Mouse (Mus musculus) heart, embryonic 16.5 days (tissue): ENCODE results near the gene Elmsan1. TPM values are rescaled to one million over a fixed set of nuclear protein-coding genes. Genes with fewer than 3 reads are reported as not detected.

Experiments used
- ATAC-seq: fragments of 200-750 bp; cut with Nextera tagmentation; replicated peaks from 2 replicates; pipeline ENCODE4 v1.8.0; 2017; ENCODE audit warnings: moderate number of reproducible peaks; ENCODE audit not compliant: insufficient read depth, low FRiP score; ENCODE audit errors: extremely low read depth
- H3K27ac ChIP-seq: fragments of 300-500 bp; sonication (generic); 2 replicates; pipeline ENCODE4 v1.5.1; 2014; ENCODE audit warnings: mild to moderate bottlenecking, low read length, control low read depth, moderate library complexity
- H3K27me3 ChIP-seq: fragments of 300-500 bp; sonication (generic); 2 replicates; pipeline ENCODE4 v1.6.1; 2014; ENCODE audit warnings: low read length, mixed read lengths; ENCODE audit not compliant: control insufficient read depth, insufficient read depth
- H3K36me3 ChIP-seq: fragments of 300-500 bp; sonication (generic); 2 replicates; pipeline ENCODE4 v1.6.1; 2014; ENCODE audit not compliant: control insufficient read depth, insufficient read depth
- H3K4me1 ChIP-seq: fragments of 300-500 bp; sonication (generic); 2 replicates; pipeline ENCODE4 v1.6.1; 2014; ENCODE audit warnings: low read length, mixed read lengths; ENCODE audit not compliant: control insufficient read depth, insufficient read depth
- H3K4me2 ChIP-seq: fragments of 300-500 bp; sonication (generic); 2 replicates; pipeline ENCODE4 v1.6.1; 2014; ENCODE audit warnings: low read depth, mild to moderate bottlenecking, control low read depth, low read length
- H3K4me3 ChIP-seq: fragments of 300-500 bp; sonication (generic); 2 replicates; pipeline ENCODE4 v1.5.1; 2014; ENCODE audit warnings: mild to moderate bottlenecking, control low read depth, low read length
- H3K9ac ChIP-seq: fragments of 300-500 bp; sonication (generic); 2 replicates; pipeline ENCODE4 v1.6.1; 2014; ENCODE audit warnings: low read length, control low read depth
- H3K9me3 ChIP-seq: fragments of 300-500 bp; sonication (generic); replicated peaks from 2 replicates; pipeline ENCODE4 v1.6.1; 2016; ENCODE audit warnings: low read length; ENCODE audit not compliant: control insufficient read depth
- WGBS: fragments of 180-500 bp; shearing (Covaris S2); extraction: QIAGEN DNeasy Blood & Tissue Kit; methylation state at CpG from one replicate; pipeline ENCODE4 v1.1.7; 2014; 5-methylcytosine and 5-hydroxymethylcytosine counted together
- polyA plus RNA-seq: library from polyadenylated mRNA; unstranded; fragments of >200 nt; fragmentation: Nextera tagmentation; extraction: Ambion mirVana; gene quantifications from 2 replicates; pipeline ENCODE4 v1.2.1, GENCODE M21; 2015

Gene Elmsan1
- polyA plus RNA-seq, 1 experiment from 2014 or later = 7.1 TPM

DNA sequence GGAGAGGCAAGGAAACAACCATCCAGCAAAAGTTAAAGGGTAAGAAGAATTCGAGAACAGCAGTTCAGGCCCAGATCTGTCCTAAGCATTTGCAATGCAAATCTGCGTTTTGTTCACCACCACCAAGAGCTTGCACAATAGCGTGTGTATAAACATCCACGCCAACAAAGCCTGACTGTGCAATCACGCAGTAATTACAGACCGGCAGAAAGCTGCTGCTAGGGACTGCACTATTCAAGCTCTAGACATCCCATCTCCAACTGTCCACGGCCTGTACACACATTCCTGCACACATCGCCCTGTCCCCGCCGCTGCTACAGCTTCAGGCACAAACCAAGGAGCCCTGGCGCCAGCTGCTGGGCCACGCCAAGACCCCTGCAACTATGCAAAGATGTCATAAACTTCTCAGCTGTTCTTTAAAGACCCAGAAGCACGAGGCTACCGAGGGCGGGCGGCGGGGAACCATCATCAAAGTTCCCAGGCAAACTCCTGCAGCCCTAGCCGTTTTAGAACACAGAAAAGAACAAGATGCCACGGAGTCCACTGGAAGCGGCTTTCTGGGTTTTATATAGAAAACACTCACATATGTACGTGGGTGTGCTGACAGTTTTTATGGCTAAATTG lies 1.1 kb downstream of the Elmsan1 start:
- WGBS = 5% methylated on average over 21 of the region's 21 CpGs
- Histone ChIP-seq H3K27ac (peak overlapping the region; percentile 94), H3K27me3 (no peaks in the 10 kb centered on the region), H3K4me3 (peak overlapping the region; percentile 96), H3K4me1 (peaks cover 48% of the 10 kb centered on the region), H3K4me2 (peak overlapping the region; percentile 90), H3K9me3 (no peaks in the 10 kb centered on the region), H3K36me3 (0 out of 2 replicates have a peak, but pooled peaks cover 2% of the 10 kb centered on the region), H3K9ac (peak overlapping the region; percentile 98)
- no peak for ATAC-seq

GRCm38 (mm10) chr12:84217111-84217507 lies 1.6 kb downstream of the Elmsan1 start:
- Histone ChIP-seq H3K27me3 (no peaks in the 10 kb centered on the region), H3K4me1 (peaks cover 49% of the 10 kb centered on the region), H3K27ac (peak overlapping the region; percentile 94), H3K4me2 (peak overlapping the region; percentile 90), H3K9ac (peak overlapping the region; percentile 98; the same call in 1 of the 2 replicates), H3K4me3 (peak overlapping the region; percentile 96), H3K36me3 (0 out of 2 replicates have a peak, but pooled peaks cover 2% of the 10 kb centered on the region), H3K9me3 (no peaks in the 10 kb centered on the region)
- no peak for ATAC-seq
- 30% methylated on average over 4 of the region's 4 CpGs for WGBS

DNA sequence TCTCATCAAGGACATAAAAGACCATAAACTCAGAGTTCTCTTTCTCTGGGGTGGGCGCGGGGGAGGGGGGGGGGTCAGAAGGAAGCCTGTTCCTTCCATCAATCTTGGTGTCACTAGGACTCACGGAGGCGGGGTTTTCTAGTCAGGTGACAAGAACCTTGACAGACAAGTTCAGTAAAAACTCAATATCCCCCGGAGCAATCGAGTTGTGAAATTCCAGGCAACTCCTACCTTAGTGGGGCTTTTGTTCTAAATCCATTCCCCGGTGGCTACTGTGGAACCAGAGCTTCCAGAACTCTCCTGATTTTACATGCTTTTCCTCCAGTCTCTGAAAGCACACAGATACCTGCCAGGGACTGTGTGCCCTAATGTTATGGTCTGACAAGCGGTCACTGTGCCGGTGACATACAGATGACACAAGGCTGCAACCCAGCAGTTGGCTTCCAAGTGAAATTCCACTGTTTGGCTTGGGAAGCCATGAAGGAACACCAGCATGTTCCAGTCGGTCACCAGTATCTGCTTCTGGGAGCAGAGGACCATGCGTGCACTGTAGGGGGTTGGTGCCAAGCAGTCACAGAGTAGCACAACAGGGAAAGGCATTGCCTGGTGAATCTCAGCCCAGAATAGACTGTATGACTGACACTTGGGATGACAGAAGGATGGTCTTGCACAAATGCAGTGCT lies 2.8 kb downstream of the Elmsan1 start:
- 68% methylated on average over 11 of the region's 11 CpGs for WGBS
- Histone ChIP-seq H3K4me2 (no peak overlapping the region), H3K9me3 (no peaks in the 10 kb centered on the region), H3K4me3 (no peak overlapping the region), H3K36me3 (0 out of 2 replicates have a peak, but pooled peaks cover 2% of the 10 kb centered on the region), H3K9ac (peak overlapping the region; percentile 9; the same call in 1 of the 2 replicates), H3K27ac (0 out of 2 replicates have a peak overlapping the region, but pooled peaks have one; percentile 2), H3K4me1 (peaks cover 59% of the 10 kb centered on the region), H3K27me3 (no peaks in the 10 kb centered on the region)
- ATAC-seq = no peak

GRCm38 (mm10) chr12:84214495-84215175 lies 4.0 kb downstream of the Elmsan1 start:
- 39% methylated on average over 14 of the region's 14 CpGs for WGBS
- Histone ChIP-seq H3K4me3 (no peak overlapping the region), H3K4me1 (peaks cover 63% of the 10 kb centered on the region), H3K4me2 (no peak overlapping the region), H3K9ac (peak overlapping the region; percentile 1; the same call in 1 of the 2 replicates), H3K27ac (peak overlapping the region; percentile 65), H3K9me3 (no peaks in the 10 kb centered on the region), H3K27me3 (no peaks in the 10 kb centered on the region), H3K36me3 (0 out of 2 replicates have a peak, but pooled peaks cover 2% of the 10 kb centered on the region)
- ATAC-seq = no peak

DNA sequence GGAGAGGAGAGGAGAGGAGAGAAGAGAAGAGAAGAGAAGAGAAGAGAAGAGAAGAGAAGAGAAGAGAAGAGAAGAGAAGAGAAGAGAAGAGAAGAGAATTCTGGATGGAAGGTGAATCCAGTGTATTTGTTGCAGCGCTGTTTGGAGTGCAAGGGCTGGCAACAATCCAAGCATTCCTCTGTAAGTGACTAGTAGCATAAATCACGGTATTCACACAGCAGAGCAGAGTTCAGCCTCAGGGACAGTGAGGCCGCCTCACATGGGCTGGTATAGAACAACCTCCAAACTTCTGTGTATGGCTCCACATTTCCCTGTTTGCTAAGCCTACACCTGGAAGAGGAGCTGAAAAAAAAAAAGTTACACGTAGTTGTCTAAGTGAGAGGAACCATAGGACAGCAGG lies 6.4 kb downstream of the Elmsan1 start:
- Histone ChIP-seq H3K27me3 (no peaks in the 10 kb centered on the region), H3K9ac (no peak overlapping the region), H3K4me2 (0 out of 2 replicates have a peak overlapping the region, but pooled peaks have one; percentile 10), H3K4me3 (no peak overlapping the region), H3K9me3 (no peaks in the 10 kb centered on the region), H3K4me1 (peaks cover 68% of the 10 kb centered on the region), H3K27ac (peak overlapping the region; percentile 37), H3K36me3 (0 out of 2 replicates have a peak, but pooled peaks cover 2% of the 10 kb centered on the region)
- WGBS = 28% methylated on average over 4 of the region's 4 CpGs
- 0 out of 2 replicates have a peak, but pooled peaks have one; percentile 49 for ATAC-seq

DNA sequence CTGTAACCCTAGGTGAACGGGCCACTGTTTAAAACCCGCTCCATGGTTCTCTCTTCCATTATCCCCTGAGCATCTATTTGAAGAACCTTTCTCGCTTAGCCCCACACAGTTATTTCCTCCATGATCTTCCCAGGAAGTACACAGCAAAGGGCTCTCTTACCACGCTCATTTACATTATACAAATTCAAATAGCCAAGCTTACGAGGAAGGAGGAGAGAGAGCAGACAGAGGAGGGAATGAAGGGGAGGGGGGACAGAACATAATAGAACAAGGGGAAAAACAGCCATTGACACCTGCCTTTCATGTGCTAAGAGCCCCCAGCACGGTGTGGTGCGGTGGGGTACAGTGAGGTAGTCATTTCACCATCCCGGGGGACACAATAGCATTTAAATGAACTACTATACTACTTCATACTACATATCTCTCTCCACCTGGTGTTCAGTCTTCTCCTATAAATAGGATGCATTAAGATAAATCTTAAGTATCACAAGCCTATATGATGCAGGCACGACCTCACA lies 7.6 kb downstream of the Elmsan1 start:
- ATAC-seq = no peak
- Histone ChIP-seq H3K9ac (no peak overlapping the region), H3K27me3 (no peaks in the 10 kb centered on the region), H3K4me2 (no peak overlapping the region), H3K36me3 (0 out of 2 replicates have a peak, but pooled peaks cover 2% of the 10 kb centered on the region), H3K9me3 (no peaks in the 10 kb centered on the region), H3K4me1 (peaks cover 69% of the 10 kb centered on the region), H3K27ac (no peak overlapping the region), H3K4me3 (no peak overlapping the region)
- 80% methylated on average over 9 of the region's 9 CpGs for WGBS

DNA sequence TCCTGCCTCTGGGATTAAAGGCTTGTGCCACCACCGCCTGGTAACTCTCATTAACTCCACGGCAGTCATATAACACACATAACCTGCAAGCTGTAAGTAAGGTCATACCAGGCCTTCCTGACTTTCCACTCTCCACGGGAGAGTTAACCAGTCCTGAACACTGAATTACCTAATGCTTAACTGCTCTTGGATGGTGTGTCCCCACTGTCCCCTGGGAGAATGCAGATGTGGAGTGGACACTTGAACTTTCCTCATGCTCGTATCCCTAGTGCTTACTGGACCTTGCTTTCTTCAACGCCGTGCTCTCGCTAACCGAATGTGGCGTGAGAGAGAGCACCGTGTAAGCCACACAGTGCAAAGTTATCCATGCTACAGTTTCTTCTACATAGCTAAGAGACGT lies 8.4 kb downstream of the Elmsan1 start:
- no peak for ATAC-seq
- Histone ChIP-seq H3K9me3 (no peaks in the 10 kb centered on the region), H3K27me3 (no peaks in the 10 kb centered on the region), H3K4me2 (no peak overlapping the region), H3K9ac (no peak overlapping the region), H3K4me1 (peaks cover 65% of the 10 kb centered on the region), H3K4me3 (no peak overlapping the region), H3K27ac (no peak overlapping the region), H3K36me3 (0 out of 2 replicates have a peak, but pooled peaks cover 2% of the 10 kb centered on the region)
- 78% methylated on average over 11 of the region's 11 CpGs for WGBS

GRCm38 (mm10) chr12:84209093-84209492 lies 9.6 kb downstream of the Elmsan1 start:
- H3K9ac ChIP-seq = no peak overlapping the region
- WGBS = 77% methylated on average over 11 of the region's 11 CpGs
- no peak overlapping the region for H3K27ac ChIP-seq
- H3K4me2 ChIP-seq = no peak overlapping the region
- H3K4me1 ChIP-seq = peaks cover 62% of the 10 kb centered on the region
- H3K4me3 ChIP-seq = no peak overlapping the region
- no peak for ATAC-seq
- H3K27me3 ChIP-seq = no peaks in the 10 kb centered on the region
- H3K9me3 ChIP-seq = no peaks in the 10 kb centered on the region
- no peaks in the 10 kb centered on the region for H3K36me3 ChIP-seq
